Mouse (Mus musculus) olfactory bulb, adult 2 months (tissue): ENCODE measurements at regions not wholly inside any gene's neighbourhood (a gene's known extent, or its start where the extent isn't known, plus 50 kb on each side); places are given as distances from the start of the nearest gene placed in this dataset.

Experiments
- H3K27ac ChIP-seq: fragments of 200-500 bp; 2 replicates; pipeline ENCODE4 v1.5.1; 2012; ENCODE audit warnings: low read depth, low read length; ENCODE audit not compliant: insufficient read depth
- H3K4me1 ChIP-seq: fragments of 200-500 bp; 2 replicates; pipeline ENCODE4 v1.6.1; 2012; ENCODE audit warnings: low read length; ENCODE audit not compliant: control insufficient read depth, insufficient read depth
- H3K4me3 ChIP-seq: fragments of 200-500 bp; 2 replicates; pipeline ENCODE4 v1.5.1; 2012; ENCODE audit warnings: mild to moderate bottlenecking, low read depth, low read length, moderate library complexity; ENCODE audit not compliant: insufficient read depth
- CTCF ChIP-seq: fragments of 200-500 bp; IDR thresholded peaks from 2 replicates; pipeline ENCODE4 v1.5.1; 2012; ENCODE audit warnings: low read depth, mild to moderate bottlenecking, low read length, moderate library complexity; ENCODE audit not compliant: insufficient read depth
- POLR2A ChIP-seq: fragments of 200-500 bp; IDR thresholded peaks from 2 replicates; pipeline ENCODE4 v1.6.1; 2012; ENCODE audit warnings: mild to moderate bottlenecking, low read depth, low read length, moderate library complexity; ENCODE audit not compliant: insufficient read depth
- WGBS: fragments of 180-500 bp; shearing (Covaris S2); methylation state at CpG from one replicate; pipeline ENCODE4 v1.1.7; 2018; 5-methylcytosine and 5-hydroxymethylcytosine counted together

DNA sequence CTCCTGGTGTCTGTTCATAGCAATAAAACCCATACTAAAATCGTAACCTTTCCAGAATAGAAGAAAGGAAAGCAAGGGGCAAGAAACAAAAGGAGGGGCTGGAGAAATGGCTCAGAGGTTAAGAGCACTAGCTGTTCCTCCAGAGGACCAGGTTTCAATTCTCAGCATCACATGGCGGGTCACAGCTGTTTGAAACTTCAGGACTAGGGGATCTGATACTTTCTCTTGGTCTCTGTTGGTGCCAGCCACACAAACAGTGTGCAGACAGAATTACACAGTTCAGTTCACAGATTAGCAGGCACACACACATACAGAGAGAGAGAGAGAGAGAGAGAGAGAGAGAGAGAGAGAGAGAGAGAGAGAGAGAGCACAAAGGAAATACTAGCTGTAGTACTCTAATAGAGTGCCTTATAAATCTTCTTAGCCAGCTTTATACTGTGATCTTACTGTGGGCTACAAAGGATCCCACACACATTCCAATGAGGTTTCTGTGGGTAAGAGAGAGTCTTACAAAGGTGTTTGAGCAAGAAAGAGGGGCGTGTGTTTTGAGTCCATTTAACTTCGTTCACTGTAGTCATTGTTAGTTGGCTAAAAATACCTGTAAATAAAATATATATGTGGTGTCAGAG is 89.2 kb upstream of the Cops8 start:
- Histone ChIP-seq H3K4me1 (no peaks in the 10 kb centered on the region), H3K27ac (no peak overlapping the region), H3K4me3 (no peak overlapping the region)
- TF ChIP-seq POLR2A (no peak), CTCF (no peak)
- WGBS = 70% methylated on average over 4 of the region's 4 CpGs

DNA sequence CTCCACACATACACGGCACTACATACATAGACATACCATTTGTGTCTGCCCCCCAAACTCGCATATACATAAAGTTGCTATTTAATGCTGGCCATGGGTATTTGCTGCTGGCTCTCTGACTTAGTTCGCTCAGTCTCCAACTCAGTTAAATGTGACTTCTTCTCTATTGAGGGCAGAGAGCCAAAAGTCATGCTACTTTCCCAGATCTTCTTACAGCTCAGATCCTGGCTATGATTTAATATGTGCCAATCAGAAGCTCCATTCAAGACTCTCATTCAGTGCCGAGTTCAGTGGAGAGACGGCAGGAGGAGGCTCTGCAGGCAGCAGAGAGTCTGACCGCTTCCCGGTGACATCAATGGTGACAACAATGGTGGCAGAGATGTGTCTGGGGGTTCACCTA is 88.6 kb upstream of the Cops8 start:
- H3K4me3 ChIP-seq = no peak overlapping the region
- no peak overlapping the region for H3K27ac ChIP-seq
- TF ChIP-seq POLR2A (no peak), CTCF (no peak)
- 84% methylated on average over 7 of the region's 7 CpGs for WGBS
- peaks cover 3% of the 10 kb centered on the region for H3K4me1 ChIP-seq

DNA sequence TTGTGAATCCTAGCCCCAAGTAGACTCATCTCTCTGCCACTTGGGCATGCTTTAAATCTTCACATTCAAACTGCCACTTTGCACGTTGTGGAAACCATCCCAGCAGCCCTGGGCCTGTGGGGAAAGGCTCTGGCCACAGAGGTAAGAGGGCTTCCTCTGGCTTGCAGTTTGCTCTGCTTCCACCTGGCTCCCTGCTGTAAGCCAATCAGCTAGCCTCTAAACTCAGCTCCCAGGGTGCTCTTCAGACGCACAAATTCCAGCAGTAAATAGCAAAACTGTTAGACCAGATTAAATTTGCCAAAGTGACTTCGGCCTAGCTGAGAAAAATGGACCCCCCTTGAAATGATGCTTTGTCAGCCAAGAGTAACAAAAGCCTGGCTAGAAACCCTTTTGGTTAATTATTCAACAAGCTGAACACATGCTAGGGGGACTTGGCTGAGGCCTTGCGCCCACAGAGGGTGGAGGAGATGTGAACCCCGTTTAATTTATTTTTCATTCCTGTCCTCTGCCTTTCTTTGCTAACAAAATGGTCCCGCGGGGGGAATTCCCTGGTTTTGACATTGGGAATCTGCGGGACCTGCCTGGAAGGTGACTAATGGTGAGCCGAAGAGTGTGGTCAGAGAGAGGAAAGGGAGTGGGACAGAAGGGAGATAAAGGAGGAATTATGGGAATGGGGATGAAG is 84.1 kb upstream of the Cops8 start:
- 56% methylated on average over 9 of the region's 9 CpGs for WGBS
- peaks cover 3% of the 10 kb centered on the region for H3K4me1 ChIP-seq
- H3K27ac ChIP-seq = no peak overlapping the region

DNA sequence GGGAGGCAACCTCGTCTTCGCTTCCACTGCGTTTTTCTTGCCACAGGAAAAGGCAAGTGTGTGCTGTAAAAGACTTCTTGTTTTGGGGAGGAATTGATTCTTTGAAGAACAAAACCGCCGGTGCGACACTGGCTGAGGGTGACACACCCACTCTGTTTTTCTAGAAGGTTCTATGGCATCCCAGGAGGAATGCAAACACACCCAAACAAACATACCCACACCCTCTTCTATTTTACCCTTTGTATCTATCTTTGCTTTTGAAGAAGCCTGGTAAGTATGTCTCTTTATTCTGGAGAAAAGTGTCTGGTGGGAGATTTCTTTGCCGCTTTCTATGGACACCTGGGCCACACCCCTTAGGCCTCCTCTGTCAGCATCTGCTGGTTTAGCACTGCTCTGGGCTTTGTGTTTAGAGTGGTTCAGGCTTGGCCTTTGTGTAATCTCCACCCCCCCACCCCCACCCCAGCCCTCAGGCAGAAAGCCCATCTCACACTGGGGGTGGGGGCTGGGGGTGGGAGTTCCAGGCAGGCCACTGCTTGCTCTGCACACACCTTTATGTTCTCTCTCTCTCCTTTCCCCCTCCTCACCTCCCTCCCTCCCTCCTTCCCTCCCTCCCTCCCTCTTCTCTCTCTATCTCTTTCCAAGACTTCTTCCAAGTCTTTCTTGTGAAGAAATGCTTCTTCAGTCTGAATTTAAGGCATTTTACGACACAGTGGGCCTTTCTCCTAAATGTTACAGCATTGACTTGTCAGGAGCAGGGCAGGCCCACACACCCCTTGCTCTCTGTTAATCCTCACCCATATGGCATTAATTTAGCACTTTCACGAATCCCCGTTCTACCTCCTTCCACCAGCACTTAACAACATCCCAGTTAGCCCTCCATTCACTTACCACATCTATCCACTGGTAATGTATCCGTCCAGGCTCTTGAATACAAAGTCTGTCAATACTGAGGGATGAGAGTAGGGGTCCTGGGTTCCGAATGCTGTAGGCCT is 83.2 kb upstream of the Cops8 start:
- H3K4me3 ChIP-seq = no peak overlapping the region
- 77% methylated on average over 12 of the region's 12 CpGs for WGBS
- H3K27ac ChIP-seq = no peak overlapping the region
- peaks cover 3% of the 10 kb centered on the region for H3K4me1 ChIP-seq
- TF ChIP-seq CTCF (no peak), POLR2A (no peak)

More for the DNA sequence above, 84.1 kb upstream of the Cops8 start:
- TF ChIP-seq POLR2A = no peak
- no peak for TF ChIP-seq CTCF
- no peak overlapping the region for H3K4me3 ChIP-seq

DNA sequence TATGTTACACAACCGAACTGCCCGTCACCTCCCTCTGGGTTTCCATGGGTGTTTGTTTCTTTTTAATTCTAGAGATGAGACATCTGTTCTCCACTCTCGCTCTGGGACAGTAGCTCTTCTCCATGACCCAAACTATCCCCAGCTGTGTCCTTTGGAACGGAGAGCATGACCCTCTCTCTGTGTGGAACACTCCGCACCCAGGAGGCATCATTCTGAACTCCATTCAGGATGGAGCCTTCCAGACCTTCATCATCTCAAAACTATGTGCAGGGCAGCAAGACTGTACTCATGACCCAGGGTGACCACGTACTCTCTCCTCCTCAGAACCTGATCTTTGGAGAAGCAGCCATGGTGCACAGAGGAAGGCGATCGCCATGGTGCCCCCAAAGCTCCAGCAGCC is 80.5 kb upstream of the Cops8 start:
- Histone ChIP-seq H3K4me1 (peaks cover 3% of the 10 kb centered on the region), H3K4me3 (no peak overlapping the region), H3K27ac (no peak overlapping the region)
- 93% methylated on average over 8 of the region's 8 CpGs for WGBS
- TF ChIP-seq CTCF = no peak
- no peak for TF ChIP-seq POLR2A

DNA sequence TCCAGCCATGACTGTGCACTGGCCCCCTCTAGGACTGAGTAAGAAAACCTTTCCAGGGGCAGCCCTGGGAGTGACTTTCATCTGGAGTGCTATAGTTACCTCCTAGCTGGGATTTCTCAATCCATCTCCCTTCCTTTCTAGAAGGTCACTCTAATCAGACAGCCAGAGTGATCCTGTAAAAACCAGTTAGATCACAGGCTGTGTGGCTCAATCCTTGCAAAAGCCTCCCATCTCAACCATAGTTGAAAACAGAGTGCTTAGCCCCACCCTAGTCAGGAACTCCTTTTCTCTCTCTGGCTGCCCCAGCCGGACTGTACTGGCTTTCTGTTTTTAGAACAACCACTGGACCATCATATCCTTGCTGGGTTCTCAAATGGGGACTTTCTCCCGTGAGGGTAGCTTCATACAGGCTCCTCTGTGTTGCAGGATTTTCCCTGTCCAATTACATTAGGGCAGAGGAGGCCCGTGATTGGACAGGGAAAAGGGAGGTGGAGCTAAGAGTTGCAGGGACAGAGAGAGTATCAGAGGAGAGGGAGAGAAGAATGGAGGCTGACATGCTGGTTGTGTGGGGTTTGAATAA is 78.0 kb upstream of the Cops8 start:
- WGBS = 51% methylated on average over 3 of the region's 3 CpGs
- H3K27ac ChIP-seq = no peak overlapping the region
- H3K4me3 ChIP-seq = no peak overlapping the region
- H3K4me1 ChIP-seq = no peaks in the 10 kb centered on the region
- no peak for TF ChIP-seq POLR2A
- TF ChIP-seq CTCF = no peak

DNA sequence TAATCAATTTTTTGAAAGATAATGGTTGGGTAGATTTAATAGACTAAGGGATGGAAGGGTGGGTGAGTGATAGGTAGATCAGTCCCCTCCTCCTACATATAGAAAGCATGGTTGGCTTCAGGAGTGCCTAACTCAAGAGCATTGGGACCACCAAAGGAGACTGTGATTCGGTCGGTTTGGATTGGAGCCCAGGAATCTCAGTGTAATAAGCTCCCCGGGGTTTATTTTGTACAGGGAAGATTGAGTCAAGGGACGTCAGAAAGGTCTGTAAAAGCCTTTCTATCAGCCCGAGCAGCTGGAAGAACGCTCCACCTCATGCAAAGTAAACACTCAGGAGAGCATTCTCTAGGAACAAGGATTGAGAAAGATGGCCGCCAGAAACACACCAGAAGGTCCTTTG is 76.5 kb upstream of the Cops8 start:
- TF ChIP-seq CTCF = no peak
- no peak for TF ChIP-seq POLR2A
- Histone ChIP-seq H3K4me3 (no peak overlapping the region), H3K27ac (no peak overlapping the region), H3K4me1 (no peaks in the 10 kb centered on the region)
- WGBS = 51% methylated on average over 7 of the region's 7 CpGs

DNA sequence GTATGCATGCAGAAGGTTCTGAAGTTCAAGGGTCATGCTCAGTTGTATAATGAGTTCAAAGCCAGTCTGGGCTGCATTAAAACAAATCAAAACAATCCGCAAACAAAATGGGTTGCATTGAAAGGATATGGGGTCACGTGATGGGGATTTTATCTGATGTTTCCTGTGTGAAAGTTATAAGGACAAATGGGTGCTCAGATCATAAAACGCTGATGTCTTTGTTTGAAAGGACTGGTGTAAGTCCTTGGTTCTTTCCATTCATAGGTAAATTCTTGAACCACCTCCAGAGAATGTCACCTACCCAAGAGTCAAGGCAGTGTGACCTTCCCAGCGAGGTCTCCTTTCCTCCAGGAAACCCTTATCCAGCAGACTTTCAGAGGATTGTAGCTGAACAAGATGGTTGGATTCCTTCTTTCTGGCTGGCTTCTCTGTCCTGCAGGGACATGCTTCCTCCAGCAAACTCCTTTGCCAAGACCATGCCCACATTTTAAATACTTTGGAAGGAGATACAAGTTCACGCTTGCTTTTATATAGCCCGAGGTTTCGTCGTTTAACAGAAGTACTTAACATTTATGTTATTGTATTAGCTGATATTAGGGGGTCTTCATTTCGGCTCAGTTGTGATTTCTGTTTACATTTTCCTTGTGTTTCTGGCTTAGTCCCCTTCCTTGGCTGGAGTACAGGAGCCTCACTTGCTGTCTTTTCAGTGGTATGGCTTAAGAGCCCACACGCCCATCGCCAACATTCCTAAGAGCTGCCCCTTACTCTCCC is 74.6 kb upstream of the Cops8 start:
- Histone ChIP-seq H3K4me3 (no peak overlapping the region), H3K27ac (no peak overlapping the region), H3K4me1 (no peaks in the 10 kb centered on the region)
- 62% methylated on average over 11 of the region's 11 CpGs for WGBS
- no peak for TF ChIP-seq POLR2A
- no peak for TF ChIP-seq CTCF
